Mouse (Mus musculus) right cerebral cortex, adult 2 months (tissue): ENCODE measurements at regions not wholly inside any gene's neighbourhood (a gene's known extent, or its start where the extent isn't known, plus 50 kb on each side); places are given as distances from the start of the nearest gene placed in this dataset.

Source experiments
- DNase-seq, 2 experiments: peaks; one replicate each; pipeline ENCODE4 v3.0.0; 2021 to 2022; ENCODE audit warnings: low spot score in 2 of 2

- no peak for DNase-seq
These were observed 274.7 kb upstream of the Ddx18 start for GRCm38 (mm10) chr1:121842381-121843075.

- DNase-seq = no peak
These were observed 265.8 kb upstream of the Ddx18 start for GRCm38 (mm10) chr1:121833559-121833958.

GRCm38 (mm10) chr1:121830242-121830641 lies 262.5 kb upstream of the Ddx18 start:
- DNase-seq = peak; percentile 9 to 32

GRCm38 (mm10) chr1:121822950-121823349 lies 255.2 kb upstream of the Ddx18 start:
- no peak for DNase-seq

GRCm38 (mm10) chr1:121803338-121803737 lies 235.5 kb upstream of the Ddx18 start:
- no peak for DNase-seq

GRCm38 (mm10) chr1:121802476-121802875 lies 234.7 kb upstream of the Ddx18 start:
- DNase-seq = no peak

- DNase-seq = peak; percentile 23 to 38
These were observed 230.7 kb upstream of the Ddx18 start for GRCm38 (mm10) chr1:121798502-121798901.

GRCm38 (mm10) chr1:121795024-121795786 lies 227.4 kb upstream of the Ddx18 start:
- DNase-seq = no peak

- no peak for DNase-seq
These were observed 217.8 kb upstream of the Ddx18 start for GRCm38 (mm10) chr1:121785631-121786030.

- no peak for DNase-seq
These were observed 206.2 kb upstream of the Ddx18 start for GRCm38 (mm10) chr1:121773988-121774387.

GRCm38 (mm10) chr1:121771444-121771843 lies 203.7 kb upstream of the Ddx18 start:
- no peak for DNase-seq

- no peak for DNase-seq
These were observed 203.1 kb upstream of the Ddx18 start for GRCm38 (mm10) chr1:121770936-121771335.

- DNase-seq = no peak
These were observed 192.3 kb upstream of the Ddx18 start for GRCm38 (mm10) chr1:121760086-121760485.

- no peak for DNase-seq
These were observed 177.4 kb upstream of the Ddx18 start for GRCm38 (mm10) chr1:121745181-121745580.

- DNase-seq = no peak
These were observed 167.4 kb upstream of the Ddx18 start for GRCm38 (mm10) chr1:121735113-121735719.

GRCm38 (mm10) chr1:121734456-121735112 lies 166.8 kb upstream of the Ddx18 start:
- no peak for DNase-seq

GRCm38 (mm10) chr1:121709317-121709860 lies 141.6 kb upstream of the Ddx18 start:
- DNase-seq = no peak

- DNase-seq = peak in 1 of 2 experiments; percentile 4
These were observed 140.5 kb upstream of the Ddx18 start for GRCm38 (mm10) chr1:121708301-121708700.

- DNase-seq = peak in 1 of 2 experiments; percentile 3
These were observed 134.0 kb upstream of the Ddx18 start for GRCm38 (mm10) chr1:121701826-121702225.

GRCm38 (mm10) chr1:121653901-121654300 lies 86.1 kb upstream of the Ddx18 start:
- DNase-seq = peak; percentile 5 to 25

- no peak for DNase-seq
These were observed 82.3 kb upstream of the Ddx18 start for GRCm38 (mm10) chr1:121650071-121650470.

- DNase-seq = no peak
These were observed 63.7 kb upstream of the Ddx18 start for GRCm38 (mm10) chr1:121631466-121631865.
